Mouse (Mus musculus) midbrain, embryonic 13.5 days (tissue): ENCODE results near the gene Mast4. TPM values are rescaled to one million over a fixed set of nuclear protein-coding genes. Genes with fewer than 3 reads are reported as not detected.

ENCODE experiments used
- ATAC-seq: fragments of 200-750 bp; cut with Nextera tagmentation; 2 replicates; pipeline ENCODE4 v1.8.0; 2017; ENCODE audit warnings: mild to moderate bottlenecking, moderate TSS enrichment, moderate library complexity
- H3K27ac ChIP-seq: fragments of 300-500 bp; sonication (generic); 2 replicates; pipeline ENCODE4 v1.5.1; 2015; ENCODE audit warnings: inconsistent platforms, mild to moderate bottlenecking, moderate library complexity
- H3K27me3 ChIP-seq: fragments of 300-500 bp; sonication (generic); 2 replicates; pipeline ENCODE4 v1.6.1; 2015; ENCODE audit warnings: mild to moderate bottlenecking, inconsistent platforms
- H3K36me3 ChIP-seq: fragments of 300-500 bp; sonication (generic); 2 replicates; pipeline ENCODE4 v1.6.1; 2015; ENCODE audit warnings: mild to moderate bottlenecking, inconsistent platforms
- H3K4me1 ChIP-seq: fragments of 300-500 bp; sonication (generic); replicated peaks from 2 replicates; pipeline ENCODE4 v1.6.1; 2015; ENCODE audit warnings: inconsistent platforms
- H3K4me2 ChIP-seq: fragments of 300-500 bp; sonication (generic); replicated peaks from 2 replicates; pipeline ENCODE4 v1.6.1; 2015; ENCODE audit warnings: moderate library complexity, mild to moderate bottlenecking, inconsistent platforms
- H3K4me3 ChIP-seq: fragments of 300-500 bp; sonication (generic); replicated peaks from 2 replicates; pipeline ENCODE4 v1.5.1; 2015; ENCODE audit warnings: mild to moderate bottlenecking, inconsistent platforms
- H3K9ac ChIP-seq: fragments of 300-500 bp; sonication (generic); replicated peaks from 2 replicates; pipeline ENCODE4 v1.6.1; 2015; ENCODE audit warnings: mild to moderate bottlenecking, inconsistent platforms
- H3K9me3 ChIP-seq: fragments of 300-500 bp; sonication (generic); 2 replicates; pipeline ENCODE4 v1.6.1; 2016; ENCODE audit warnings: mild to moderate bottlenecking, inconsistent platforms
- WGBS: fragments of 180-500 bp; shearing (Covaris S2); methylation state at CpG from one replicate; pipeline ENCODE4 v1.1.7; 2015; 5-methylcytosine and 5-hydroxymethylcytosine counted together
- polyA plus RNA-seq: library from polyadenylated mRNA; unstranded; fragments of >200 nt; fragmentation: Nextera tagmentation; extraction: Ambion mirVana; gene quantifications from 2 replicates; pipeline ENCODE4 v1.2.1, GENCODE M21; 2015

Gene Mast4
- polyA plus RNA-seq, 1 experiment from 2014 or later = 33.4 TPM

- H3K4me3 ChIP-seq = no peak overlapping the region
- no peak for ATAC-seq
- H3K9me3 ChIP-seq = no peaks in the 10 kb centered on the region
- WGBS = 28% methylated on average over 7 of the region's 7 CpGs
- H3K27ac ChIP-seq = no peak overlapping the region
- H3K4me1 ChIP-seq = peaks cover 16% of the 10 kb centered on the region
- H3K27me3 ChIP-seq = no peaks in the 10 kb centered on the region
- H3K36me3 ChIP-seq = no peaks in the 10 kb centered on the region
- no peak overlapping the region for H3K4me2 ChIP-seq
- no peak overlapping the region for H3K9ac ChIP-seq
Observed at GRCm38 (mm10) chr13:103065437-103065836, 268.9 kb downstream of the Mast4 start.

GRCm38 (mm10) chr13:103061680-103062079 is 272.6 kb downstream of the Mast4 start:
- H3K9ac ChIP-seq = no peak overlapping the region
- WGBS = 54% methylated on average over 2 of the region's 2 CpGs
- no peaks in the 10 kb centered on the region for H3K9me3 ChIP-seq
- H3K4me2 ChIP-seq = no peak overlapping the region
- no peaks in the 10 kb centered on the region for H3K27me3 ChIP-seq
- no peak overlapping the region for H3K4me3 ChIP-seq
- no peaks in the 10 kb centered on the region for H3K36me3 ChIP-seq
- no peak overlapping the region for H3K27ac ChIP-seq
- H3K4me1 ChIP-seq = peaks cover 14% of the 10 kb centered on the region
- no peak for ATAC-seq

GRCm38 (mm10) chr13:103059995-103060652 is 274.2 kb downstream of the Mast4 start:
- Histone ChIP-seq H3K4me3 (no peak overlapping the region), H3K36me3 (no peaks in the 10 kb centered on the region), H3K9ac (no peak overlapping the region), H3K27me3 (no peaks in the 10 kb centered on the region), H3K9me3 (no peaks in the 10 kb centered on the region), H3K4me1 (peaks cover 5% of the 10 kb centered on the region), H3K27ac (no peak overlapping the region), H3K4me2 (no peak overlapping the region)
- WGBS = 62% methylated on average over 11 of the region's 11 CpGs
- no peak for ATAC-seq

GRCm38 (mm10) chr13:103056451-103056850 is 277.8 kb downstream of the Mast4 start:
- peaks cover 20% of the 10 kb centered on the region for H3K4me1 ChIP-seq
- H3K4me3 ChIP-seq = no peak overlapping the region
- H3K4me2 ChIP-seq = no peak overlapping the region
- H3K9me3 ChIP-seq = no peaks in the 10 kb centered on the region
- H3K36me3 ChIP-seq = no peaks in the 10 kb centered on the region
- no peaks in the 10 kb centered on the region for H3K27me3 ChIP-seq
- WGBS = 85% methylated on average over 10 of the region's 10 CpGs
- ATAC-seq = no peak
- H3K27ac ChIP-seq = no peak overlapping the region
- no peak overlapping the region for H3K9ac ChIP-seq

- ATAC-seq = no peak
- WGBS = 20% methylated on average over 7 of the region's 7 CpGs
- H3K9me3 ChIP-seq = no peaks in the 10 kb centered on the region
- peak overlapping the region; percentile 44 for H3K27ac ChIP-seq
- peak overlapping the region; percentile 21; the same call in 1 of the 2 replicates for H3K4me2 ChIP-seq
- no peaks in the 10 kb centered on the region for H3K36me3 ChIP-seq
- H3K4me3 ChIP-seq = no peak overlapping the region
- H3K4me1 ChIP-seq = peaks cover 17% of the 10 kb centered on the region
- H3K27me3 ChIP-seq = no peaks in the 10 kb centered on the region
- H3K9ac ChIP-seq = no peak overlapping the region; the same call in 1 of the 2 replicates
Observed at GRCm38 (mm10) chr13:103052661-103053060, 281.6 kb downstream of the Mast4 start.

GRCm38 (mm10) chr13:103048954-103049353 is 285.3 kb downstream of the Mast4 start:
- Histone ChIP-seq H3K27me3 (no peaks in the 10 kb centered on the region), H3K27ac (no peak overlapping the region), H3K36me3 (no peaks in the 10 kb centered on the region), H3K4me2 (no peak overlapping the region), H3K4me3 (no peak overlapping the region), H3K9me3 (no peaks in the 10 kb centered on the region), H3K4me1 (peaks cover 17% of the 10 kb centered on the region), H3K9ac (no peak overlapping the region)
- ATAC-seq = no peak
- 88% methylated on average over 7 of the region's 7 CpGs for WGBS

GRCm38 (mm10) chr13:103043692-103044091 is 290.6 kb downstream of the Mast4 start:
- Histone ChIP-seq H3K27me3 (no peaks in the 10 kb centered on the region), H3K36me3 (no peaks in the 10 kb centered on the region), H3K4me3 (no peak overlapping the region), H3K4me1 (no peaks in the 10 kb centered on the region), H3K9me3 (no peaks in the 10 kb centered on the region), H3K4me2 (no peak overlapping the region), H3K9ac (no peak overlapping the region), H3K27ac (no peak overlapping the region)
- ATAC-seq = no peak
- 92% methylated on average over 9 of the region's 9 CpGs for WGBS

GRCm38 (mm10) chr13:103043011-103043410 is 291.3 kb downstream of the Mast4 start:
- Histone ChIP-seq H3K27ac (no peak overlapping the region), H3K9me3 (no peaks in the 10 kb centered on the region), H3K9ac (no peak overlapping the region), H3K36me3 (no peaks in the 10 kb centered on the region), H3K4me3 (no peak overlapping the region), H3K4me1 (peaks cover under 1% of the 10 kb centered on the region; the same call in 1 of the 2 replicates), H3K27me3 (no peaks in the 10 kb centered on the region), H3K4me2 (no peak overlapping the region)
- WGBS = 91% methylated on average over 4 of the region's 4 CpGs
- no peak for ATAC-seq

- H3K27ac ChIP-seq = no peak overlapping the region
- no peaks in the 10 kb centered on the region for H3K36me3 ChIP-seq
- no peaks in the 10 kb centered on the region for H3K27me3 ChIP-seq
- H3K4me2 ChIP-seq = no peak overlapping the region
- peaks cover 11% of the 10 kb centered on the region for H3K4me1 ChIP-seq
- no peak for ATAC-seq
- no peak overlapping the region for H3K4me3 ChIP-seq
- H3K9ac ChIP-seq = no peak overlapping the region
- no peaks in the 10 kb centered on the region for H3K9me3 ChIP-seq
- WGBS = 29% methylated on average over 5 of the region's 5 CpGs
Observed at GRCm38 (mm10) chr13:103037466-103037865, 296.8 kb downstream of the Mast4 start.

- no peak overlapping the region for H3K9ac ChIP-seq
- H3K27ac ChIP-seq = no peak overlapping the region
- H3K4me1 ChIP-seq = peaks cover 7% of the 10 kb centered on the region
- H3K27me3 ChIP-seq = no peaks in the 10 kb centered on the region
- no peak overlapping the region for H3K4me3 ChIP-seq
- ATAC-seq = no peak
- no peaks in the 10 kb centered on the region for H3K36me3 ChIP-seq
- H3K4me2 ChIP-seq = no peak overlapping the region
- WGBS = 91% methylated on average over 5 of the region's 5 CpGs
- no peaks in the 10 kb centered on the region for H3K9me3 ChIP-seq
Observed at GRCm38 (mm10) chr13:103029377-103029776, 304.9 kb downstream of the Mast4 start.

GRCm38 (mm10) chr13:103027456-103028078 is 306.7 kb downstream of the Mast4 start:
- Histone ChIP-seq H3K4me1 (peaks cover 8% of the 10 kb centered on the region), H3K4me2 (no peak overlapping the region), H3K9me3 (no peaks in the 10 kb centered on the region), H3K4me3 (no peak overlapping the region), H3K36me3 (no peaks in the 10 kb centered on the region), H3K27me3 (peaks cover 3% of the 10 kb centered on the region; the same call in 1 of the 2 replicates), H3K9ac (no peak overlapping the region), H3K27ac (peak overlapping the region; percentile 36; the same call in 1 of the 2 replicates)
- WGBS = 68% methylated on average over 17 of the region's 17 CpGs
- ATAC-seq = peak; percentile 34; the same call in 1 of the 2 replicates

GRCm38 (mm10) chr13:103025461-103025860 is 308.8 kb downstream of the Mast4 start:
- Histone ChIP-seq H3K27ac (no peak overlapping the region), H3K27me3 (peaks cover 3% of the 10 kb centered on the region; the same call in 1 of the 2 replicates), H3K4me2 (no peak overlapping the region), H3K9me3 (no peaks in the 10 kb centered on the region), H3K36me3 (no peaks in the 10 kb centered on the region), H3K4me3 (no peak overlapping the region), H3K9ac (no peak overlapping the region), H3K4me1 (peaks cover 13% of the 10 kb centered on the region)
- ATAC-seq = no peak
- 81% methylated on average over 3 of the region's 3 CpGs for WGBS
